Mouse (Mus musculus) heart, postnatal 0 days (tissue): ENCODE data around the gene Eno2.

Experiments used
- CTCF ChIP-seq: IDR thresholded peaks from 2 replicates; pipeline ENCODE4 v1.5.1; 2016; ENCODE audit warnings: antibody characterized with exemption, control low read depth, low read depth
- EP300 ChIP-seq: IDR thresholded peaks from 2 replicates; pipeline ENCODE4 v1.6.1; 2016; ENCODE audit warnings: antibody characterized with exemption, low read depth

- TF ChIP-seq CTCF, result peak; percentile 63
- TF ChIP-seq EP300, result no peak
Measured at GRCm38 (mm10) chr6:124716864-124717490, 52.5 kb downstream of the Eno2 start.
